Mouse (Mus musculus): ENCODE measurements around the gene Psrc1.

Psrc1 gene

DNA sequence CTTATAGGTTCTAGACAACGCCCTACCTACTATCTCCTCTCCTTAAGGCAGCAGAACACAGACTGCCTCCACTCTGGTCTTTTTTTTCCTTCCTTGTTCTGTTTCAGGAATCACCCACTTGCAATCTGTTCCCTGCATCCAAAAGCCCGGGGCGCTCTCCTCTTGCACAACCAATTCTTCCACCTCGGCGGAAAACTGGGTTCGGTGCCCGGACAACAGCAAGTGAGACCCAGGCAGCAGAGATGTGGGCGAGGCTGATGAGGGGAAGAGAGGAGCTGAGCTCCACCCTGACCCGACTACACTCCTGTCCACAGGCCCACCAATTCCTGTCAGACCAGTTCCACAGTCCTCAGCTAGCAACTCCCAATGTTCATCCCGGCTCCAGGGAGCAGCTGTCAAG is 2.5 kb downstream of the Psrc1 start:
- no peak for DNase-seq (ENCODE audit: low read depth, low spot score)

DNA sequence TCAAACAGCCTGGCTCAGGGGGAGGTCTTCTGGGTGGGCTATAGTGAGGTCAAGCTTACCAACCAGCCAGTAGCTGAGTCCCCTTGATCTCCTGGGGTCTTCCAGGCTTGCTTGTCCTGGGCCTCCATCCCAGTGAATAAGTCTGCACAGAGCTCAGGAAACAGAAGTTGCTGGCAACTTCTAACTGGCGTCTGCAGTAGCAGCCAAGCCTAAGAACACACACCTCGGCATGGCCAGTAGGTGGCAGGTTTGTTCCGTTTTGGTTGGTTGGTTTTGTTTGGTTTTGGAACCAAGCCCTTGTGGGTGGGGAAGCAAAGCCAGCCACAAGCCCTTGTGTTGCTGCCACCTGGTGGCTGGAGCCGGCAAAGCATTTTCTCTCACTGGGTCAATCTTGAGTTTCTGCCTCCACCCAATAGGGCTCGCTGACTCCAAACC is 5.5 kb downstream of the Psrc1 start:
- peak; percentile 97 for DNase-seq (ENCODE audit: low read depth, low spot score)

DNA sequence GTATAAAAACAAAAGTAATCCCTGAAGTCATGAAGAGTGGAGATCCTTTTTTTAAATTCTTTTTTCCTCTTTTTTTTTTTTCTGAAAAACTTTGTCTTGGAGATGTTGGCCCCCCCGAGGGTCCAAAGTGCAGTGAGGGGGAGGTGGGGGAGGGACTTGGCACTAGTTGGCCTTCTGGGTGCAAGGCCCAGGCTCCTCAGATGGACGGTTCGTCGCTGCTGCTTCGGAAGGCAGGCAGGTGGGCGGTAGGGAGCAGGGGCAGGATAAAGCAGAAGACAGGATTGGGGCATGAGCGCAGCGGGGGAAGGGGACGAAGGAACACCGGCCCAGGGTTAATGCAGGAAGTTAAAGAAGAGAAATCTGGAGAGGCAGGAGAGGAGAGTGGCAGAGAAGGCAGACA is 8.7 kb downstream of the Psrc1 start:
- no peak for DNase-seq (ENCODE audit: low read depth, low spot score)

DNA sequence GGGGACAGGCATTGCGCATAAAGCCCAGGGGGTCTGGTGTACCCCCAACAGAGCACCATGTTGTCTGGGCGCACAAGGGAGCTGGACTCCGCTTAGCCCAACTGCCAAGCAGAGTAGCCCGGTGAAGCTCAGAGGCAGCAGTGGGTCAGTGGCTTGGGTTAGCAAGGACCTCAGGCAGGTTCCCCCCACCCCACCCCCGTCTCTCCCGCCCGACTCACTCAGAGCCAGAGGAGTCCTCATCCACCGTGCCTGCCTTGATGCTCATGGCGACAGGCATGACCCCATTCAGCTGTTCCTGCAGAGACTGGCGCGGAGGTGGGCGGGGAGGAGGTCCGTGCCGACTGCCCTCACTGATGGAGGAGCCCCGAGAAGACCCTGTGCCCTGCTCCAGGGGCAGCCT is 9.2 kb downstream of the Psrc1 start:
- DNase-seq (ENCODE audit: low read depth, low spot score) = no peak

DNA sequence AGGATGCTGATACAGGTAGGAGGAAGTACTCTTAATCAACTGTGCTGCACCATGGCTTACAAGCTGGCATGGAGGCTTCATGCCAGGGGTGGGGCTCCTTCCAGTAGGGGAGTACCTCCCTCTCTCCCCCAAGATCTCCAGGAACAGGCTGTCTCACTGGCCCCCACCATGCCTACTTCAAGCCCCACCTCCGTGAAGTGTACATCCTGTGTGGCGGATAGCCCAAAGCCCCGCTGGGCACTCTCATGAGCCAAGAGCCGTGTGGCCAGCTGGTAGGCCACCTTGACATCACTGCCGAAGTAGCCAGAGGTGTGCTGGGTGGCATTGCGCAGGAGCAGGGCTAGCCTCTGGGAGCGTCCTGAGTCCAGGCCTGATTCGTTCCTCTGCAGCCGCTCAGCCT is 14.6 kb downstream of the Psrc1 start:
- no peak for DNase-seq (ENCODE audit: low read depth, low spot score)

DNA sequence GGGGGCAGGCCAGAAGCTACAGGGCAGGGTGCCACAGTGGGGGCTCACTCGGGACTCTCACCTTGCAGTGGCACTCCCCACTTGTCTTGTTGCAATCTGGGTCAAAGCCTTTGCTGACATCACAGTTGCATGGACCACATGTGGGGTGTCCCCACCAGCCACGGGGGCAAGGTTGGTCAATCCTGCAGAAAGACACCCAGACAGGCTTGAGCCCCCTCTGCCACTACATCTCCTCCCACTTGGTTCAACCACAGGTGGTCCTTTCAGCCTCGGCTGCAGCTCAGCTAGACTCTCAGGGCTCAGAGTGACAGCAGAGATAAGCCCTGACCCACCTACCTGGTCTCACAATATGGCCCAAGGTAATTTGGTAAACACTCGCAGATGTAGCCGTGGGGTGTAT is 16.8 kb downstream of the Psrc1 start:
- DNase-seq (ENCODE audit: low read depth, low spot score) = no peak

DNA sequence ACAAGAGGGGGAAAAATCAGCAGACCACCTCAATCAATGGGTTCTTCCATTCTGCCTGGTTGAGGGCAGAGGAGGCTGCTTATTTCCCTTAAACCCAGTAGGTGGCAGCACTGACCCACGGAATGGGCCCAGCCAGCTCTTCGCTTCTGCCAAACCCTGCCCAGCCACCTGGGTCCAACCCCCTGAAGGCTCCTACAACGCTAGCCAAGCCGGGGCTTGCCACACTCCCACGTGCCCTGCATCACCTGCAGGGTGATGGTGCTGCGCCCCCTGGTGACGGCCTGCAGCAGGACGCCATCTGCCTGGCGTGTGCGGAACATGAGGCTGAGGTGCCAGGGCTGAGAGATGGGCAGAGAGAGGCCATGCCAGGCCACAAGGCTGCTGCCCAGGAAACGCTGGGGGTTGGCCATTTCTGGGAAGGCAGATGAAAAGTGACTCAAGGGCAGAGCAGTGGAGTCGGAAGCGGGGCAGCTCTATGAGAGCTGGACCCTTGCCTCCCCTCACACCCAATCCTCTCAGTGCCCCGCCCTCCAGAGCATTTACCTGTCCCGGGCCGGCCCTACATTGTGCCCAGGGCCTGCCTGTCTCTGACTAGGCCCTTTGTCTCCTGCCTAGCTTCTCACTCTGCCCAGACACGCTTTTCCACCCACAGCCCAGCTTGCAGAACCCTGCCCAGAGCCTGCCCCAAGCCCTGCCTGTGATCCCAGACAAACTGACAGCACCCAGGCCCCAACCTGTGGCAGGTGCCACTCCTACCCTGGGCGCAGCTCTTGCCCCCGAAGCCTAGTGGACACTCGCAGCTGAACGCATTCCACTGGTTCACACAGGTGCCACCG is 18.3 kb downstream of the Psrc1 start:
- peak; percentile 94 for DNase-seq (ENCODE audit: low read depth, low spot score)

DNA sequence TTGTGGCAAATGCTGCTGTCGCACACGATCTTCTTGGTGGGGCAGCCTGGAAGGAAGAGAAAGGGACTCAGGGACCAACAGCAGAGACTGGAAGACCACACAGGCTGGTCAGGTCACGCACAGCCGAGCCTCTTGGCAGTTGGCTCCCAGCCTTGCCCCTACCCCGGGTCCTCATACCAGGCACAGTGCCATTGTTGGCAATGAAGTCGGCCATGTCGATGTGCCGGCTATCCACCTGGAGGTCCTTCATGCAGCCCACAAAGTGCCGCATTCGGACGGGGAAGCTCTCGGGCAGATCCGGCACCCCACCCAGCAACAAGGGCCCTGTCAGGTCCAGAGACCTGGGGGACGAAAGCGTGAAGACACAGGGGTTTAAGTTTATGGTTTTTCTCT is 18.9 kb downstream of the Psrc1 start:
- no peak for DNase-seq (ENCODE audit: low read depth, low spot score)

DNA sequence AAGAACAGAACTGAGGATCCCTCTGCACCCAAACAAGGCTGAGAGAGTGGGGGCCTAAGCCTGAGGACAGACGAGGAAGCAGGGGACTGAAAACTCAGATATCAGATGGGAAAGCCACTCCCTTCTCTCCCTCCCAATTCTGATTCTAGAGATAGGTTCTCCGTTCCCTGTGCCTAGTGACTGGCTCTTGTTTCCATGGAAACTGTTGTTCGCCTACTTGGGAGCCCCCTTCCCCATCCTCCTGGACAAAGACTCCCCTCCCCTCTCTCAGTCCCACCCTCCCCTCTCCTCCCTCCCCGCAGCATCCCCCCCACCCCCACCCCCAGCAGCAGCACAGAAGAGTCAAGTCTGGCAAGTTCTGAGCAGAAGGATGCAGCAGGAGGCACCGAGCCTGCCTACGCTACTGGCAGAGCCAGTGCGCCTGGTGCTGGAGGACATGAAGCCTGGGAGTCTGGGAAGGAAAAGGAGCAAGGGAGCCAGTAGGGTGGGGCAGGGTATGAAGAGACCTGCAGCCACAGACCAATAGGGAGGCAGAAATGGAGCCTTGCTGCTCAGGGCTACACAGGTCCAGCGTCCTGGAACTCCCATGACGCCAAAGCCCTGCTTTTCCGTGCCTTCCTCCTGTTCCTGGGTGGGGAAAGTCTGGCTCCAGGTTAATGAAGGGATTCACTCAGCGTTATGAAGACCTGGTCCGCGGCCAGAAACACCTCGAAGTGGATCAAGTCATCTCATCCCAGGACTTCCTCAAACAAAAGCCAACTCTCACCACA is 22.1 kb downstream of the Psrc1 start:
- DNase-seq (ENCODE audit: low read depth, low spot score) = no peak

DNA sequence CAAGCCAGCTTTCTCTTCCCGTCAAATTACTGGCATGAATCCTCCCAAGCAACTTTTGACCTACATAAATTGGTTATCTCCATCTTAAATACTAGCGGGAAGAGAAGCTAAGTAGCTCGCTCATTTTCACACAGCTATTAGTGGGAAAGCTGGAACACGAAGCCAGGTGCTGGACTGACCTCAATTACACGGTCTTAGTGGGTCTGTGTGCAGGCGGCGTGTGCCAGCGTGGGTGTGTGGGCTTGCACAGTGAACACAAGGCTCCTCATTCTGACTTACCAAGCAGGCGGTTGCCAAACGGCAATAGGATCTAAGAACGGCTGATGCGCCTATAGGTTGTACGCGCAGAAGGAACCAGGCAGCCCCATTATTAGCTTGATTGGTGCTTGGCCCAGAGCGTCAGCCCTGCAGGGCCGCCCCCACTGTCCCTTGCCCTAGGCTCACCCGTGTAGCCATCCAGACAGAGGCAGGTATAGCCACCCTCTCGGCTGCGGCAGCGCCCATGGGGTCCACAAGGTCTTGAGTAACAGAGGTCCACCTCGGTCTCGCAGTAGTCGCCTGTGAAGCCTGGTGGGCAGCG is 22.8 kb downstream of the Psrc1 start:
- no peak for DNase-seq (ENCODE audit: low read depth, low spot score)

DNA sequence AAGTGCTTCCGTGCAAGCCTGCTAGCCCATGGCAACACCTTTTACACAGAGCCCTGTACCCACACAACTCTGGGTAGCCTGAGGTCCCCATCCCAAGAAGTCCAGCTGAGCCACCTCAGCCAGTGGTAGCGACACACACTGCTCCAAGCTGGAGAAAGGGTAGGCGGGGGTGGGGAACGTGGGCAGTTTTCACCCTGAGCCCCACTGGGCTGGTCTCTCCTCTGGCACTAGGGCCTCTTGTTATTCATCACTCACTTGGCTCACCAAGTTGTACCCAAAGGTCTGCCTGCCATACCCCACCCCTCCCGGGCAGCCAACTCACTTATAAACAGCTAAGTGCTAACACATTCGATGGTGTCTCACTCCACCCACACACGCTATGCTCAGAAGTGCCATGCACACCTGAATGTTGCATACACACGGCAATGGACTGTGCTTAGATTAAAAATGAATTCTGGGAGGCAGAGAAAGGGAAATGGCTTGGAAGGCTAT is 24.9 kb downstream of the Psrc1 start:
- DNase-seq (ENCODE audit: low read depth, low spot score) = no peak

DNA sequence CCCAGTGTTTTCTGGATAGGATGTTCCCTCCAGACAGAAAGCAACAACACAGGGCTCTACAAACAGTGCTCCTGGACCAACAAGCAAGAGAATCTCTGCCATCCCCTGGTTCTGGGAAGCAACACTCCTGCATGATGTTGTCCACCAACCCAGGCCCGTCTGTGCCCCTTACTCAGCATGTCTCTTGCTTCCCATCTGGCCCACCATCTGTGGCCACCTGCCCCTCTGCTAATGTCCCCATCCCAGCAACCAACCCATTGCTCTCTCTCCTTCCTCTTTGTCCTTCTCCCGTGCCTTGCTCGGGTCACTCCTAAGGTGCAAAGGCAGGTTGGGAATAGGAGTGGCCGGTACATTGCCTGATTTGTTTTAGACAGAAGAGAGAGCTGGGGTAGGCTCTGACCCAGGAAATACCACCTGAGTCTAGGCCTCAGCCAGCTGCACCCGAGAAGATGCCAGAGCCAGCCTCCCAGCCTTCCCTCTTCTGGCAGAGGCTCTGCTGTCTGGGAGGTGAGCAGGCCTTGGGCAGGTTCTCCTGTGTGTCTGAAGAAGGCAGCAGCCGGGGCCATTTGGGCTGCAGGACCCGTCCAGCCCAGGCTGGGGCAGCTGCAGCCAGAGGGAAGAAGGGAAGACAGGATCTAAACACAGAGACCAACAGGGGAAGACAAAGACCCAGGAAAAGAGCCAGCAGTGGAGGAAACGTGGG is 26.2 kb downstream of the Psrc1 start:
- DNase-seq (ENCODE audit: low read depth, low spot score) = no peak

DNA sequence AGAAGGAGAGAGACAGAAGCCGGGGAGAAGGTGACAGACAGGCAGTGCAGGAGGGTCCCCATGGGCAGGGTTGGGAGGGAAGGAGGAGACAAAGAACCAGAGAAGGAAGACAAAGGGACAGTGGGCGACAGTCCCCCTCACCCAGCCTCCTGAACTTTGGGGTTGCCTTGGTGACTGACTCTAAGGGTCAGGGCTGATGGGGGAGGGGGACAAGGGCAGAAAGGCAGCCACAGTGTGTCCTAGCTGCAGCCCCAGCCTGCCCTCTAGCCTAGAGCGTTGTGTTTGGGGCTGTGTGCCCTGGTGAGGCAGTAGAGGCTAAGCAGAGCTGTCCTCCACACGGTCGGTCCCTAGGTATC is 26.7 kb downstream of the Psrc1 start:
- DNase-seq (ENCODE audit: low read depth, low spot score) = peak; percentile 71

DNA sequence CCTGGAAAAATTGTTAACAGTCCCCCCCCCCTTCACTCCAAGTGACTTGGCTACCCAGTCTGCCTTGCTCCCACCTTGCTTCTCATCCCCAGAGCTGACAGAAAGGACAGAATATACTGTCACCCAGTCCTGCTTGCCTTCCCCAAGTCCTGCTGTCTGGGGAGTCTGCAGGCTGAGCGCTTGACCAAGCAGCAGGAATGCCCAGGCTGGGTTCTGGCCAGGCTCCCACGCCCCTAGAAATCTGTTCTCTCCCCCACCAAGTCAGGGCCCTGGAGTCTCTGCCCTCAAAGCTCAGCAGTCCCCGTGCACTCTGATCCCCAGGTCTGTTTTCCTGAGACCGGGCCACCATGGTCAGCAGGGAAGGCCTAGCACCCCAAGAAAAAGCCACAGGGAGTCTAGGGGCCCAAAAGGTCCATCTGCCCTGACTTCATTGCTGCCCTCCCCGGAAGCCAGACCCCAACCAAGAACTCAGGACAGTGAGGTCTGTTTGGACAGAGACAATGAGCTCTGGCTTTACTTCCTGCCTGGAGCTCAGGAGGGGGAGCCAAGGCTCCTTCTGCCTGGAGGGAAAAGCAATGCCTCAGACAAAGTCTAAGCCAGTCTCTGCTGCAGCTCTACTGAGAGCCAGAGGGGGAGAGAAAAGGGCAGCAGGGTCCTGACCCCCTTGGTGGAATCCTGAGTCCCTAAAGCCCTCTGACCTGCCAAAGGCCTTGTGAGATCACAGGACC is 27.6 kb downstream of the Psrc1 start:
- DNase-seq (ENCODE audit: low read depth, low spot score) = no peak

DNA sequence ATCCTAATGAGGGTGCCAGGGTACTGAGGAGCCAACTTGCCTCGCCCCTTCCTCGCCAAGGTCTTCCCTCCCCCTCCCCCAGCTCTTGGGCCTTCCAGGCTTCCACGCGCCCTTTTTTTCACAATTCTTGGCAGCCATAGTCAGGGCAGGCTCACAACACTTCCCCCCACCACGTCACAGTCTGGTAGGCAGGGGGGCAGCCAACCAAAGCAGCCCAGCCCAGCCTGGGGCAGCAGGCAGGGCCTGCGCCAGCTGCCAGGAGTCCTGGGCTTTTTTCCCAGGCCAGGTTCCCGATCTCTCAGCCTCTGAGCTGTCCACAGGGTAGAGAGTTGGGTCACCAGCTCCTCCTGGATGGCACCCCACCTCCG is 28.1 kb downstream of the Psrc1 start:
- DNase-seq (ENCODE audit: low read depth, low spot score) = no peak

DNA sequence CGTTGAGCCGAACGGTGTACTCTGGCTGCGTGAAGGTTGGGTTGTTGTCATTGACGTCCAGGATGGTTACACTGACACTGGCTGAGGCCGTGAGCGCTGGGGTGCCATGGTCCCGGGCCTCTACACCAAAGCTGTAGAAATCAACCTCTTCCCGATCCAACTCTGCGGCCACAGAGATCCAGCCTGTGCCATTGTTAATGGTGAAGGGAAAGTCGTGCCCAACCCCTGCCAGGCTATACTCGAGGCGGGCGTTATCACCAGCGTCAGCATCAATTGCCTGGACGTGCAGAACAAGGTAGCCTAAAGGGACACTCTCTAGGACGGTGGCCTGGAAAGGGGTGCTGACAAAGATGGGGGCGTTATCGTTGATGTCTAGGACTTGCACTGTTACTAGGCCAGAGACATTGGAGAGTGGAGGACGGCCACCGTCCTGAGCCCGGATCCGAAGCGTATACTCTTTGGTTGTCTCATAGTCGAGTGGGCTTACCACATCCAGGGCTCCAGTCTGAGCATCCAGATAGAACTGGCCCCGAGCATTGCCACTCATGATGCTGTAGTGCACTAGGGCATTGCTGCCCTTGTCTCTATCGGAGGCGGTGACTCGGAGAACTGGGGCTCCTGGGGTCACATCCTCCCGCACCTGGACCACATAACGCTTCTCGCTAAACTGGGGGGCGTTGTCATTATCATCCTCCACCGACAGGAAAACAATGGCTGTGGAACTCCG is 30.2 kb downstream of the Psrc1 start:
- DNase-seq (ENCODE audit: low read depth, low spot score) = no peak

DNA sequence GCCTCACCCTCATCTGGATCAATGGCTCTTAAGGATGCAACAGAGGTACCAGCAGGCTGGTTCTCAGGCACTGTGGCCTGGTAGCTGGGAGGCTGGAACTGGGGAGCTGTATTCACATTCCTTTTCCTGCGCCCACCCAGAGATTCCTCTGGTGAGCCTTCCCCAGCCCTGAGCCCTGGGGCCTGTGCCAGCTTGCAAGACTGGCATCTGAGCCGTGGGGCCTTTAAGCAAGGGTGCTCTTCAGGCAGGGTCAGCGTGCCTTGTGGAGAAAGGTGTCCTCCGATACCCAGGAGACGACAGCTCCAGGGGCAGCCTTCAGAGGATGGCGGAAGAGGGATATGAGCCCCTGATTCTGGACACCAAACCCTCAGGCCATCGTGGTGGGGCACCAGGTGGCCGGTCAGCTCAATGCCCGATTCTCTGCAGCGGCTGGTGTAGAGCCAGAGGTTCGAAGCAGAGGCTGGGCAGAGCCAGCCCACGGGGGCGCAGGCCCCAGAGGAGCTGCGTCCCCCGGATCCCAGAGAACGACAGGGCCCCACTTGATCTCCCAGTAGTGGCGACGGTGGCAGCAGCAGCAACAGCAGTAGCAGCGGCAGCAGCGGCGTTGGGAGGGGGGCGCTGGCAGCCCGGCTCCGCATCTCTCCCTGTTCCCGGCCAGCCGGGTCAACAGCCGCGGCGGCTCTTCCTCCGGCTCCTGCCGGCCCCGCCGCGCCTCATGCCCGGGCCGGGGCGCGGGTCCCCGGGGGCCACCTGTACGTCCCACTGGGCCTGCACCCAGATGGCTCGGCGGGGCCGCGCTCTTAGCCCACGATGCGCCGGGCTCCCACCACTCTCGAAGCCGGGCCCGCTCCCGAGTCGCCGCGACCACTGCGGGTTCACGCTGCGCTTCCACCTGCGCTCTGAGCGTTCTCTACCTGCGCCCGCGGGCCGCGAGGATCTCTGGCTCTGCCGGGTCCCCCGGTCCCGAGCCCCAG is 31.5 kb downstream of the Psrc1 start, which contains the start of gene Celsr2:
Gene Celsr2 (minus strand): TSS at position 696 of the 974 bp plus-strand sequence.
- no peak for DNase-seq (ENCODE audit: low read depth, low spot score)

DNA sequence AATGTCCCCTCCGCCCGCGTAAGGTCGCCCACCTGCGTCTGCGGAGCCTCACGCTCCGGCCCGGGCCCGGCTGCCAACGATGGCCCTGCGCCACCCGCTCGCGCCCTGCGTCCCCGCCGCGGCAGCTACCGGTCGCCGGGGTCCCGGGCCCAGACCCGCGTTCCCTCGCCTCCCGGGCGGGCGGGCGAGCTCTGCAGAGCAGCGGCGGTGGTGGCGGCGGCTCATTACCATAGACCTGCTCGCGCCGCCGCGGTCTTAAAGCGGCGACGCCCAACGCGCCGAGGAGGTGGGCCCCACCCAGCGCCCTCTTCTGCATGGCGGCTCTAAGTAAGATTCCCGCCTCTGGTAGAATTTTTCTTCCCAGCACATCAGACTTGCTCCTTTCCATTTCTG is 32.2 kb downstream of the Psrc1 start:
- peak; percentile 91 for DNase-seq (ENCODE audit: low read depth, low spot score)

DNA sequence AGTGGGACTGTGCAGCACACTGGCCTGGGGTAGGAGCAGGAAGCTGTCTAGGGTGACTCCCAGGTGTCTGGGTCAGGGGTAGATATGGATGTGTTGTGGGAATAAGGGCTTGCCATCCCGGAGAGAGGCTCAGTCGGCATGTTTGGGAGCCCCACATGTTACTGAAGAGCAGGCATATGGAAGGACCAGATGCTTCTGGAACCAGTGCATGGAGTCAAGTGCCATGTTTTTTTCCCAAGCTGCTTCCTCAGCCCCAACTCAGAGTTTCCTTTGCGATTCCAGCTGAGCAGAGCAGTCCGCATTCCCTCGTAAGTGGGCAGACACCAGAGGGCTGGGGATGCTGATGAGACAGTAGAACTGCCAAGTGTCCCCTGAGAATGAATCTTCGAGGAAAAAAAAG is 39.4 kb downstream of the Psrc1 start:
- DNase-seq (ENCODE audit: low read depth, low spot score) = no peak
